Mouse (Mus musculus): Measurements from ENCODE around the gene Mansc4. TPM values are rescaled to one million over a fixed set of nuclear protein-coding genes. Genes with fewer than 3 reads are reported as not detected.

Mansc4 gene
- polyA plus RNA-seq, 1 experiment = not detected

GRCm38 (mm10) chr6:147059326-147059725 lies 27.5 kb downstream of the Mansc4 start:
- TF ChIP-seq CTCF (IDR thresholded peaks at IDR 0.05; ENCODE audit: low read depth, low read length) = no peak
- no peak for TF ChIP-seq POLR2A (IDR thresholded peaks at IDR 0.05; ENCODE audit: borderline replicate concordance, low read depth, low read length)
- Histone ChIP-seq H3K4me1 (ENCODE audit: control insufficient read depth, insufficient read depth, low read length) (no peaks in the 10 kb centered on the region), H3K4me3 (ENCODE audit: insufficient read depth, low read length) (no peak overlapping the region)

DNA sequence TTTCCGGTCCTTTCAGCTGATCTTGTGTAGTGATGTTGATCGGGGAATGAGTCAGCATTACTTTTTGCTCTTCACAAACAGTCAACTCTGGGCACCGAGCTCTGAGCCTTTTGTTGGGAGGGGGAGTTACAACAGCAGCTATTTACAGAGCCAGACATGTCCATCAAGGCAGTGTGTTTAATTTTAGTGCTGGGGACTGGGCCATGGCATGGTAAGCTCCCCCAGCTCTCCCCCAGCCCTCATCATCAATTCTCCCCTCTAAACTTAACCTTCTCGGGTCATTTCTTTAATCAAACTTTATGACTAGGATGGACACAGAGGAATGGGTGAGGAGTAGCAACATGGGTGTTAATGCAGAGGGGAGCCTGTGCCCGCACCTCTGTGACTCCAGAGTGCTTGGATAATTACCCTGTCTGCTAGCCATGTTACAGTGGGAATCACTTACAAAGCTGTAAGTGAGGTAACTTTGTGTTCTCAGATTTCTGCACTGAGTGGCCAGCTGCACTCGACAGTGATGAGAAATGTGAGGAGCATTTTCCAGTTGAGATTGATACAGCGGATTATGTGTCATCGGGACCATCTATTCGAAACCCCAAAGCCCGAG lies 31.4 kb downstream of the Mansc4 start:
- TF ChIP-seq POLR2A (IDR thresholded peaks at IDR 0.05; ENCODE audit: borderline replicate concordance, low read depth, low read length) (no peak), CTCF (IDR thresholded peaks at IDR 0.05; ENCODE audit: low read depth, low read length) (no peak)
- Histone ChIP-seq H3K4me3 (ENCODE audit: insufficient read depth, low read length) (no peak overlapping the region), H3K4me1 (ENCODE audit: control insufficient read depth, insufficient read depth, low read length) (no peaks in the 10 kb centered on the region), H3K27ac (ENCODE audit: insufficient read depth, low read depth, low read length) (no peak overlapping the region)

More at GRCm38 (mm10) chr6:147059326-147059725, 27.5 kb downstream of the Mansc4 start:
- no peak overlapping the region for H3K27ac ChIP-seq (ENCODE audit: insufficient read depth, low read depth, low read length)

- TF ChIP-seq CTCF (IDR thresholded peaks at IDR 0.05; ENCODE audit: low read depth, low read length) (no peak), POLR2A (IDR thresholded peaks at IDR 0.05; ENCODE audit: borderline replicate concordance, low read depth, low read length) (no peak)
- no peaks in the 10 kb centered on the region for H3K4me1 ChIP-seq (ENCODE audit: control insufficient read depth, insufficient read depth, low read length)
- no peak overlapping the region for H3K4me3 ChIP-seq (ENCODE audit: insufficient read depth, low read length)
- H3K27ac ChIP-seq (ENCODE audit: insufficient read depth, low read depth, low read length) = no peak overlapping the region
These were observed 32.8 kb downstream of the Mansc4 start for GRCm38 (mm10) chr6:147053785-147054646.

DNA sequence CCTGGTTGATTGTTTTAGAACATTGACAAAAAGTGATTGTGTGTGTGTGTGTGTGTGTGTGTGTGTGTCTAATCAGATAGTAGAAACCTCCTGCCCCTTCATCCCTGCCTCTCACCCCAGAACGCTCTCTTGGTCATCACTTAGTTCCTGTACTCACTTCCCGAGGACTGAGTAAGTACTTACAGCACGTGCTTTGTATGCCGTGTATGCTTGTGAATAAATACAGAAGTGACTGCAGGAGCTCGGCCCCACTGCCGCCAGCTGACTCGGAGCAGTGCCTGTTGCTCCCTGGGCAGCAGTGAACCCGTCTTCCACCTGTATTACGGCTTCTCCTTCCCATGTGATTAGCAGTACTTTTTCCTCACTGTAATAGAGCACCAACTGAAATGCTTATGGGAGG lies 34.4 kb downstream of the Mansc4 start:
- TF ChIP-seq CTCF (IDR thresholded peaks at IDR 0.05; ENCODE audit: low read depth, low read length) (no peak), POLR2A (IDR thresholded peaks at IDR 0.05; ENCODE audit: borderline replicate concordance, low read depth, low read length) (no peak)
- Histone ChIP-seq H3K4me3 (ENCODE audit: insufficient read depth, low read length) (no peak overlapping the region), H3K4me1 (ENCODE audit: control insufficient read depth, insufficient read depth, low read length) (no peaks in the 10 kb centered on the region), H3K27ac (ENCODE audit: insufficient read depth, low read depth, low read length) (no peak overlapping the region)

- Histone ChIP-seq H3K27ac (ENCODE audit: insufficient read depth, low read depth, low read length) (no peak overlapping the region), H3K4me1 (ENCODE audit: control insufficient read depth, insufficient read depth, low read length) (no peaks in the 10 kb centered on the region), H3K4me3 (ENCODE audit: insufficient read depth, low read length) (no peak overlapping the region)
- TF ChIP-seq POLR2A (IDR thresholded peaks at IDR 0.05; ENCODE audit: borderline replicate concordance, low read depth, low read length) (no peak), CTCF (IDR thresholded peaks at IDR 0.05; ENCODE audit: low read depth, low read length) (no peak)
These were observed 35.2 kb downstream of the Mansc4 start for GRCm38 (mm10) chr6:147051666-147052065.

GRCm38 (mm10) chr6:147049239-147049805 lies 37.5 kb downstream of the Mansc4 start:
- no peak overlapping the region for H3K4me3 ChIP-seq (ENCODE audit: insufficient read depth, low read length)
- TF ChIP-seq POLR2A (IDR thresholded peaks at IDR 0.05; ENCODE audit: borderline replicate concordance, low read depth, low read length) (no peak), CTCF (IDR thresholded peaks at IDR 0.05; ENCODE audit: low read depth, low read length) (no peak)

GRCm38 (mm10) chr6:147043633-147044032 lies 43.2 kb downstream of the Mansc4 start:
- Histone ChIP-seq H3K27ac (ENCODE audit: insufficient read depth, low read depth, low read length) (no peak overlapping the region), H3K4me3 (ENCODE audit: insufficient read depth, low read length) (peak overlapping the region; percentile 76), H3K4me1 (ENCODE audit: control insufficient read depth, insufficient read depth, low read length) (peaks cover 7% of the 10 kb centered on the region)
- no peak for TF ChIP-seq POLR2A (IDR thresholded peaks at IDR 0.05; ENCODE audit: borderline replicate concordance, low read depth, low read length)
- no peak for TF ChIP-seq CTCF (IDR thresholded peaks at IDR 0.05; ENCODE audit: low read depth, low read length)

More at GRCm38 (mm10) chr6:147049239-147049805, 37.5 kb downstream of the Mansc4 start:
- Histone ChIP-seq H3K27ac (ENCODE audit: insufficient read depth, low read depth, low read length) (no peak overlapping the region), H3K4me1 (ENCODE audit: control insufficient read depth, insufficient read depth, low read length) (no peaks in the 10 kb centered on the region)

DNA sequence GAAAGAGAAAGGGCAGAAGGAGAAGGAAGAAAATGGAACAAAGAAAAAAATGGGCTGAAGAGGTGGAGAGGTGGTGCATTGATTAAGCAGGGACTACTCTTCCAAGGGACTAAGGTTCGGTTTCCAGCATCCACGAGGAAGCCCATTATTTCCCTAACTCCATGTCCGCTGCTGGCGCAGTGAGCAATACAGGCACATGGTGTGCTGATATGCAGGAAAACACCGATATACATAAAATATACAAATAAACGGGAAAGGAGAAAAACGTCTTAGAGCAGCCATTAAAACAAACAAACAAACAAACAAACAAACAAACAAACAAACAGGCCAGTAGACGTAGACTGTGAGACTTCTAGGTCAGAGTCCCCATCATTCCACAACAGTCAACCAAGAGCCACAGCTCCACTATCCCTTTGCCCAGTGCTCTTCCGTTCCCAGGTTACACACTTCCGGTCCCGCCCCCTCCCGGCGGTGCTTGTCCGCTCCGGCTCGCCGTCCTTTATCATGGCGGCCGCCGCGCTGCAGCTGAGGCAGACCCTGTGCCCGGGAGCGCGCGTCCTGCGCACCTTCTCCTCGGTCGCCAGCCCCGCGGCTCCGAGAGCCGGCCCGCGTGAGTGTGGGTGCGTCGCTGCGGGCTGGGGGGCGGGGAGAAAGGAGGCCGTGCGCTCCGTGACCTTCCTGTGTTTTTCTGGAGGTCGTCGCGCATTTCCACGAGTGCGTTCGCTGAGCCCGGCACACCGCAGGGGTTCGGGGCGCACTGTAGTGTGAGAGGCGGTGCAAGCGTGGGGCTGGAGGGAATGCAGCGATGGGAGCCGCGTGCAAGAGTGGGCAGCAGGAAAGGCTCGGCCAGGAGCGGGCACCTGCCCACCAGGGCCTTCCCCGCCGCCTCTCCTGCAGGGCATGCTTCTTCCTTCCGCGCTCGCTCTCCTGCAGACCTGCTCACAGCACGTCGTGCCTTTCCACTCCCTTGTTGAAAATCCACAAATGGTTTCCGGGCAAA lies 44.2 kb downstream of the Mansc4 start, which contains the start of gene Mrps35:
Mrps35 (plus strand) TSS at position 474 of the 1,000 bp plus-strand sequence.
- H3K4me3 ChIP-seq (ENCODE audit: insufficient read depth, low read length) = peak within 1 kb of the TSS; percentile 76
- TF ChIP-seq CTCF (IDR thresholded peaks at IDR 0.05; ENCODE audit: low read depth, low read length) = no peak
- peak; percentile 54; the same call in 1 of the 2 replicates for TF ChIP-seq POLR2A (IDR thresholded peaks at IDR 0.05; ENCODE audit: borderline replicate concordance, low read depth, low read length)
- peak within 1 kb of the TSS; percentile 54 for H3K27ac ChIP-seq (ENCODE audit: insufficient read depth, low read depth, low read length)
- H3K4me1 ChIP-seq (ENCODE audit: control insufficient read depth, insufficient read depth, low read length) = peaks cover 7% of the 10 kb centered on the region
